Mouse (Mus musculus): ENCODE measurements around the gene Nmur1.
"Not testable (repeated sequence)": the region's sequence is repeated elsewhere in the genome, so short reads cannot be mapped to it uniquely, and the experiment has no call there.

The Nmur1 gene

GRCm38 (mm10) chr1:86358906-86359797, 66.9 kb downstream of the Nmur1 start, which contains the start of gene Ncl:
Ncl (minus strand) TSS chr1:86359400.
- peak; percentile 98 for DNase-seq (ENCODE audit: low spot score in 2 of 2)

DNA sequence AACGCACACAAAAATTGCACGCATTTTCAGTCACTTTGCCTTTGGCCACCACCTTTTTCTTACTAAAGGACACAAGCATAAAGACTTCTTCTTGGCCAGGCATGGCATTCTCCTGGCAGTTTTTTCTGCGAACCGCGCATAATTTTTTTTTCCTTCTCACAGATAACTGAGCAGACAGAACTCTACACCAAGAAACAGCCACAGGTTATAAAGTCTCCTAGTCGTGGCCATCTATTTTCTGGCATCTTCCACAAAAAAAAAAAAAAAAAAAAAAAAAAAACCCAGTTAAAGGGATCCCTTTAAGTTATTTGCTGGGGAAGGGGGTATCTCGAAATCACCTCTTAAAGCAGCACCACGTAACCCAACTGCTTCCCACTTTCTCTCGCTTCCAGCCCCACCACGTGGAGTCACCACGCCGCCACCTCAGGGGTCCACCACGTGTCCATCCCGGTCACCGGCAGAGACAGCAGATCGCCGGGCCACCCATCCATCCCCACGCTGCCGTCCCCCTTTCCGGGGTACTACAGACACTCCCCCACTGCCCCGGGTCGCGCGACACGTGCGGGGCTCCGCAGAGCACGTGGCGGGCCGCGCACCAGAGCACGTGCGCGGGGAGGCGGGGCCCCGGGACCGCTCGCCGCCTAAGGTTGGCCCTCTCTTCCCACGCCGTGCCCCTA, 67.7 kb downstream of the Nmur1 start:
- DNase-seq (ENCODE audit: low spot score in 2 of 2): no peak

DNA sequence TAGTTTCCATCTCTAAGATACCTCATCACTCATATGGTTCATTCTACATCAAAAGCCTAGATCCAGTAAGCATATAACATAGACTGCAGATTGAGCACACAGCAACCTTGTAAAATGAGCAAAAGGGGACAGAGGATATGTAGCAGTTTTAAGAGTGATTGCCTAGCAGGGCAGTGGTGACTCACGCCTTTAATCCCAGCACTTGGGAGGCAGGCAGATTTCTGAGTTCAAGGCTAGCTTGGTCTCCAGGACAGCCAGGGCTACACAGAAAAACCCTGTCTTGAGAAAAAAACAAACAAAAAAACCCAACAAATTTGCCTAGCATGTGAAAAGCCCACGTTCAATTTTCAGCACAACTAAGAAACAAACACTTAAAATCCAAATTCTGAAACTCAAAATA, 71.8 kb downstream of the Nmur1 start:
- DNase-seq (ENCODE audit: low spot score in 2 of 2): no peak

GRCm38 (mm10) chr1:86350576-86350975, 75.5 kb downstream of the Nmur1 start:
- no peak for DNase-seq (ENCODE audit: low spot score in 2 of 2)

DNA sequence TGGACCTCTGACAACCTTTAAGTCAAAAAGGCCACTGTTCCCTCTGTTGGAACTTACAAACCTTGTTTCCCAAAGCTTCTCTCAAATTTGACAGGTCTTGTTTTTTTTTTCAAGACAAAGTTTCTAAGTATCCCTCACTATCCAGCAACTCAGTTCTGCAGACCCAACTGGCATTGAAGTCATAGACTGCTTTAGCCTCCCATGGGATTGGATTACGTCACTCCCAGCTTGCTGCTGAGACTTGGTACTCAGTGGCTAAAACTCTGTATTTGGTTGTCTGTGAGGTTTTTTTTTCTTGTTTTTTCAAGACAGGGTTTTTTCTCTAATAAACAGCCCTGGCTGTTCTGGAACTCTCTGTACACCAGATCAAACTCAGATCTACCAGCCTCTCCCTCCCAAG, 76.3 kb downstream of the Nmur1 start:
- DNase-seq (ENCODE audit: low spot score in 2 of 2): no peak

- no peak for DNase-seq (ENCODE audit: low spot score in 2 of 2)
These were observed 76.8 kb downstream of the Nmur1 start for GRCm38 (mm10) chr1:86349201-86349600.

- no peak for DNase-seq (ENCODE audit: low spot score in 2 of 2)
These were observed 77.2 kb downstream of the Nmur1 start for GRCm38 (mm10) chr1:86348801-86349200.

GRCm38 (mm10) chr1:86348083-86348482, 77.9 kb downstream of the Nmur1 start:
- DNase-seq (ENCODE audit: low spot score in 2 of 2): no peak

DNA sequence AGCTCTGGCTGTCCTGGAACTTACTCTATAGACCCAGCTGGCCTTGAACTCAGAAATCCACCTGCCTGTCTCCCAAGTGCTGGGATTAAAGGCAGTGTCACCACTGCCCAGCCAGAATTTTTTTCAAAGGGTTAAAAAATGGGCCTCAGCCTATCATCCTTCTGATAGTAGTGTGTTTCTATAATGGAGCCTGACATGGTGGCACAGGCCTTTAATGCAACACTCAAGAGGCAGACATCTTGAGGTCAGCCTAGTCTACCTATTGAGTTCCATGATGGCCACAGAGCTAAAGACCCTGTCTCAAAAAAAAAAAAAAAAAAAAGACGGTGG, 78.3 kb downstream of the Nmur1 start:
- no peak for DNase-seq (ENCODE audit: low spot score in 2 of 2)

- DNase-seq (ENCODE audit: low spot score in 2 of 2): no peak
These were observed 78.9 kb downstream of the Nmur1 start for GRCm38 (mm10) chr1:86346851-86347715.

GRCm38 (mm10) chr1:86345956-86346355, 80.1 kb downstream of the Nmur1 start:
- no peak for DNase-seq (ENCODE audit: low spot score in 2 of 2)

DNA sequence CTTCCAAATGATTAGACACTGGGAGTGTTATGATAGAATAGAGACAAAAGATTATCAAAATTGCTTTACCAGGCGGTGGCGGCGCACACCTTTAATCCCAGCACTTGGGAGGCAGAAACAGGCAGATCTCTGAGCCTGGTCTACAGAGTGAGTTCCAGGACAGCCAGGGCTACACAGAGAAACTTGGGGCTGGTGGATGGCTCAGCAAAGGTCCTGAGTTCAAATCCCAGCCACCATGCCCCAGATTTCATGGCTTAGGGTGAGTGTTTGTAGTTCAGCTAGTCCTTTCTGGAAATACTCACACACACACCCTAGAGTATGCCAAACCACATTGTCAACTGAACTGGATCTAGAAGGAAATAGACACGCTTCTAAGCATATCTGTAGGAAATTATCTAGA, 81.0 kb downstream of the Nmur1 start:
- DNase-seq (ENCODE audit: low spot score in 2 of 2): no peak

DNA sequence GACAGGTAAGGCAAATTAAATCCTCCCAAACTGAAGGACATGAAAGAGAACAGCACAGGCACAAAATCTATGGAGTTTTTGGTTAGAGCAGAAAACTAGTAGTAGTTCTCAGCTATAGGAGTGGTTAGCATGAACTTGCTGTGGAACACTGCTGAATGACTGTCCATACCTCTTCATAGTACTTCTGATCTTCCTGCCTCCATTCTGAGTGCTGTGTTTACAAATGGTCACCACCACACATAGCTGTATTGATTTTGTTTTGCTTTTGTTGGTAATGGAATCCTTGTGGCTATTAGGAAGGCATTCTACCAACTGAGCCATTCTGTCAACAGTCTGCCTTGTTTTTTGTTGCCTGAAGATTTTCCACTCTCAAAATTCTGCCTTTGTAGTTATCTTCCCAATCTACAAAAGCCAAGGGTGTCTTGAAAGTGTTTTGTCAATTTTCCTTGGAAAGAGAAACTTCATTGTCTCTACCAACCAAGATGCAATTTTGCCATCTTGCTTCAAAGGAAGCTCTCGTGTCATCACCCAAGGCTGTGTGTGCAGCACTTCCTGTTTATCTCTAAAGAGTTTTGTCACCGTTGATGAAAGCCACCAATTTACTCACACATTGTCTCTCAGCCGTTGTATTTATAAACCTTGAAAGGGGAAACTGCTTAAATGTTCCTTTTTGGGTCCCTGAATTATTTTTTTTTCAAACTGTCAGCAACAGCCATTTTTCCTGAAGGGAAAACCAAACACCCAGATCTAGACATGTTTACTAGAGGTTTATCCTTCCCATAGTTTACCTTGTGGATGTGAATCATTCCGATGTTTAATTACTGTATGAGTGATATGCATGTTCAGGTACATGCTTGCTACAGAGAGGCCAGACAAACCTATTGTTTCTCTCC, 81.8 kb downstream of the Nmur1 start:
- peak; percentile 57 to 63 for DNase-seq (ENCODE audit: low spot score in 2 of 2)

DNA sequence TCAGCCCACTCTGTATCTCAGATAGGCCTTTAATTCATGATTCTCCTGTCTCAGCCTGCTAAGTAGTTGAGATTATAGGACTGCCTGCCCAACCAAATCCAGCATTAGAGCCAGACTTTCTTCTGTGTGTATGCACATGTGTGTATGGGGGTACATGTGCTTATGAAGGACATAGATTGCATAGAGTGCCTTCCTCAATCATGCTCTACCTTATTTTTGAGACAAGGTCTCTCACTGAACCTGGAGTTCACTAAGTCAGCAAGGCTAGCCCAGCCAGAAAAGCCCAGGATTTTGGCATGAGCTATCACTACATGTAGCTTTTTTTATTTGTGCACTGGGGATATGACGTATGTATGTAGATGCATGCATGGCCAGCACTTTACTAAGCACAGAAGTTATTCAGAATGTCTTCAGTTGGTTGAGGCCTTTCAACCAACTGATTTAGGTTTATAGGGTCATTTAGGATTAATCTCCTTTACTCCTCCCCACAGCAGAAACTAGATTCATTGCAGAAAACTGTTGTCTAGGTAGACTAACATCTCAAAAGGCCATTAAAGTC, 82.9 kb downstream of the Nmur1 start:
- no peak for DNase-seq (ENCODE audit: low spot score in 2 of 2)

- DNase-seq (ENCODE audit: low spot score in 2 of 2): no peak
These were observed 83.7 kb downstream of the Nmur1 start for GRCm38 (mm10) chr1:86342371-86342770.

- not testable (repeated sequence) for DNase-seq (ENCODE audit: low spot score in 2 of 2)
These were observed 84.9 kb downstream of the Nmur1 start for GRCm38 (mm10) chr1:86341096-86341495.

DNA sequence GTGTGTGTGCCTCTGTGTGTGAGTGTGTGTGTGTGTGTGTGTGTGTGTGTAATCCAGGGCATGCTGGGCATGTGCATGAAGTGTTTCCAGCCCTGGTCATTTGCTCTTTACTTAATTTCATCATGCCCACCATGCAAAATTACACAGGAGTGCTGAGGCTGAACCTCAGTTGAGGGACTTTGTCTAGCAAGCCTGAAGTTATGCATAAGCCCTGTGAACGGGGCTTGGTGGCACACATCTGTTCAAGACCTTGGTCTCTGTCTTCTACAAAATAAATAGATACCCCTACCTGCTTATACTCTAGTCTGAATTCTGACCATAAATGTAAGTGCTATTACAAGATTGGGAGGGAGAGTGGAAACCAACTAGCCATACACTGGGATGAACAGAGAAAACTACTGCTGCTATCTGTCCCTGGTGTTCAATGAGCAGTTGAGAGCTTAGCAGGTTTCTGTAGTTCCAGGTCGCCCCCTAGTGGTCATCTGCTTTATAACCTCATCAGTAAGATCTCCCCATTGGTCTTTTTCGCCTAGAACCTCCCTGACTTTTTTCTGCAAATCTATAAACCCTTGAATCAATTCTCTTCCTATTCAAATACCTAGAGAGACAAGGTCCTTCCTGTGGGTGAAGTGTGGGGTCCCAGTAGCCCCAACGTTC, 86.7 kb downstream of the Nmur1 start:
- peak; percentile 83 to 88 for DNase-seq (ENCODE audit: low spot score in 2 of 2)

- DNase-seq (ENCODE audit: low spot score in 2 of 2): no peak
These were observed 89.7 kb downstream of the Nmur1 start for GRCm38 (mm10) chr1:86336330-86336729.
